Mouse (Mus musculus) erythroblast, embryonic 14.5 days (primary cell): ENCODE data around the gene Angptl6.

Source experiments
- GATA1 ChIP-seq: IDR thresholded peaks from 2 replicates; pipeline ENCODE4 v1.6.1; 2012; ENCODE audit warnings: low read length, inconsistent platforms, mixed read lengths
- TAL1 ChIP-seq: IDR thresholded peaks from 3 replicates; pipeline ENCODE4 v1.6.1; 2012; ENCODE audit warnings: low read length, inconsistent platforms, mixed read lengths

DNA sequence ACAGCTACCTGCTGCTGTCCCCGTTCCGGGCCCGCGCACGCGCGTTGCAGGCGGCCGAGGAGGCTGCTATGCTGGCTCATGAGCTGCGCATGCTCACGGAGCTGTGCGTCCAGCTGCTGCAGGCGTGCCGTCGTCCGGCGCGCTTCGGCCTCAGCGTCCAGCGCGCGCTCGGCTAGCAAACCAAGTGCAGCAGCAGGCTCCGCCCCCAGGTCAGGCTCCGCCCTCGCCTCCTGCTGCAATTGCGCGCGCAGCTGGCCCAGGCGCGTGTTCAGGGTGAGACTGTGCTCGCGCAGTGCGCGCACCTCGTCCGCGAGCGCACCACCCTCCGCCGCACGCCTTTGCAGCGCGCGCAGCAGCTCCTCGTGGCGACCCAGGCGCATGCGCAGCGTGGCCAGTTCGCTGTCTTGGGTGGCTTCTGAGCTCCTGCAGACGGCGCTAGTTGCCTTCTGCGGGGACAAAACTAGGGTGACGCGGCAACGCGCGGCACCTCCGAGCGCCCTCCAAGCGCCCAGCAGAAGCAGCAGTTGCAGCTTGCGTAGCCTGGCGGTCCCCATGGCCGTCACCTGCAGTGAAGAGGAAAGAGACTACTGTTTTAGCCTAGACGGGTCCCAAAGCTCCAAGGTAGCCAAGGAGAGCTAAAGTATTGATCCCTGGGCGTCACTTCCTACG, 1.4 kb downstream of the Angptl6 start:
- TF ChIP-seq GATA1 (no peak), TAL1 (no peak)
